Mouse (Mus musculus) cerebellum, adult 9-11 months (tissue): ENCODE measurements around the gene Stk10.

ENCODE experiments used
- DNase-seq: peaks from one replicate; pipeline ENCODE4 v3.0.0; 2022

The Stk10 gene

GRCm38 (mm10) chr11:32571103-32571502 lies 38.0 kb downstream of the Stk10 start:
- DNase-seq: no peak

GRCm38 (mm10) chr11:32573669-32574068 lies 40.6 kb downstream of the Stk10 start:
- DNase-seq: no peak

GRCm38 (mm10) chr11:32575964-32576759 lies 43.1 kb downstream of the Stk10 start:
- no peak for DNase-seq

- DNase-seq: no peak
These were observed 43.6 kb downstream of the Stk10 start for GRCm38 (mm10) chr11:32576760-32577050.

- no peak for DNase-seq
These were observed 47.3 kb downstream of the Stk10 start for GRCm38 (mm10) chr11:32580305-32580947.

DNA sequence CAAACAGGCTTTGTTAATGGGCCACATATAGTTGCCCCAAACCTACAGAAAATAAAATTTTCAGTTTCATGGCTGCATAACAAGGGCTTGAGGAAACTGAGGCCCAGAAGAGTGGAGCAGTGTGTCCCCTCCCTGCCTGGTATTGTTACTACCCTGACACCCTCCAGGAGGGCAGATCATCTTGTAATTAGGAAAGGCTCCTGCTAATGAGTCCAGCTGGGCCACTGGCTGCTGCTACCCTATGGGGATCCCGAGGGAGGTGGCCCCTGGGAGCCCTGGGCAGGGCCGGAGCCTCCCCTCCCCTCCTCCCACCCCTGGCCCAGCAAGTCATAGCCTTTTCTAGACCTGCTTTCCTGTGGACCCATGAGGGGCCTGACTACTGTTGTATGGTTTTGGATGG lies 47.9 kb downstream of the Stk10 start:
- no peak for DNase-seq

- DNase-seq: no peak
These were observed 49.7 kb downstream of the Stk10 start for GRCm38 (mm10) chr11:32582813-32583212.

GRCm38 (mm10) chr11:32585996-32586395 lies 52.9 kb downstream of the Stk10 start:
- DNase-seq: no peak

DNA sequence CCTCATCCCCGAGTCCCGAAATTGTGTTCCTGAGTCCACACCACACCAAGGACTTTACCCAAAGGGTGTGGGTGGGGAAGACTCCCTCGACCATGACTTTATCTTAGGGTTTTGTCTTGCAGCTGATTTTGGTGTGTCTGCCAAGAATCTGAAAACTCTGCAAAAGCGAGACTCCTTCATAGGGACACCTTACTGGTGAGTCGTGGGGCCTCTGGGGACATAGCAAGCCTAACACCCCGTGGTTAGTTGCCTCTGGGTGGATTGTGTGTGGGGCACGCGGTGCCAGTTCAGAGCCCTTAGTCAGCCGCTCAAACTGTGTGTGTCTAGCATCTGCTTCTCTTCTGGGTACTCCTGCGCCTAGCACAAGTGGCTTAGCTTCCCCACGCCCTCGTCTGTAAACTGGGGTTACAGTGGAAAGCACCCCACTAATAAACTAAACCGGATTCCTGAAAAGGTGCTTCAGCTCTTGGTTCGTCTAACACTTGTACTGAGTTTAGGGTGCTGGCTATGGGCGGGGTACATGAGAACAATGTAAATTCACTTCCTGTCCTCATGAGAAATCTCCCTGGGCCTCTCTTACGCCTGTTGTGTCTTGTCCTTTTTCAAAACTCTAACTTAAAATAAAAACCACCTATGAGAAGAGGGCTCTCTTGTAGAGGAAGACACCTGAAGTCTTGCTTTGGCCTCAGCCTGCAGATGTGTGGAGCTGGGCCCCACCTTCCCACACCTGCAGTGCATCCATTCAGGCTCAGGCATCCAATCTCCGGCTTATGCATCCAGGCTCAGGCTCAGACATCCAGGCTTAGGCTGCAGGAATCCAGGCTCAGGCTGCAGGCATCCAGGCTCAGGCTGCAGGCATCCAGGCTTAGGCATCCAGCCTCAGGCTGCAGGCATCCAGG lies 54.3 kb downstream of the Stk10 start:
- DNase-seq: no peak

- DNase-seq: peak; percentile 83
These were observed 55.2 kb downstream of the Stk10 start for GRCm38 (mm10) chr11:32588090-32588891.

GRCm38 (mm10) chr11:32588892-32589172 lies 55.7 kb downstream of the Stk10 start:
- no peak for DNase-seq

DNA sequence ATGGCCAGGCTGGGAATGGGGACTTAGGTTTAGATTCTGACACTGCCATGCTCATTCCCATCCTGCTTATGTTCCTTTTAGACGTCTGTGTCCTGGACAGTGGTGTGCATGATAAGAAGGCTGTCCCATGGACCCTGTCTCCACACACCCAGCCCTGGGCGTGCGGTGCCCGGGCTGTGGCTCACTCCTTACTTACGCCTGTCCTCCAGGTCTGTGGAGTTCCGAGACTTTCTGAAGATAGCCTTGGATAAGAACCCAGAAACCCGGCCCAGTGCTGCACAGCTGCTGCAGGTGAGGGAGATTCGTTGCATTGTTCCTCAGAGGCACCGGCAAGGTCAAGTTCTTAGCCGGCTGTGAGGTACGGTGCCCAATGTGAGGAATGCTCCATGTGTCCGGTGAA lies 56.1 kb downstream of the Stk10 start:
- no peak for DNase-seq

GRCm38 (mm10) chr11:32589791-32590190 lies 56.7 kb downstream of the Stk10 start:
- peak; percentile 93 for DNase-seq

DNA sequence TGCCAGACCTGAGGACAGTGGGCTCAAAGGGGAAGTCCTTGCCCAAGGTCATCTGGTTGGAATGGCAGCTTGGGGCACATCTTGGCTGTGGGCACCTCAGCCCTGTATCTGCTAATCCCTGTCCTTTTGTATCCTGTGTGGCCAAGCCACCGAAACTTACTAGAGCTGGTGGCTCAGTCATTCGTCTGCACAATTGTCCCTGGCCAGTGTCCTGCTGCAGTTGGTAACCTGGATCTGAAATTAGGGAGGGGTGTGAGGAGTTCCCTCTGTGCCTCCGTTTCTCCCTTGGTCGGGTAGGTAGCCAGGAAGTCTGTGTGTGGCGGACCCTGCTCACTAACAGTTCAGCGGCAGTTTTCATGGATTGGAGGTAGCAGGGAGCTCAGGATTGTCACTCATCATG lies 57.1 kb downstream of the Stk10 start:
- DNase-seq: peak; percentile 66

DNA sequence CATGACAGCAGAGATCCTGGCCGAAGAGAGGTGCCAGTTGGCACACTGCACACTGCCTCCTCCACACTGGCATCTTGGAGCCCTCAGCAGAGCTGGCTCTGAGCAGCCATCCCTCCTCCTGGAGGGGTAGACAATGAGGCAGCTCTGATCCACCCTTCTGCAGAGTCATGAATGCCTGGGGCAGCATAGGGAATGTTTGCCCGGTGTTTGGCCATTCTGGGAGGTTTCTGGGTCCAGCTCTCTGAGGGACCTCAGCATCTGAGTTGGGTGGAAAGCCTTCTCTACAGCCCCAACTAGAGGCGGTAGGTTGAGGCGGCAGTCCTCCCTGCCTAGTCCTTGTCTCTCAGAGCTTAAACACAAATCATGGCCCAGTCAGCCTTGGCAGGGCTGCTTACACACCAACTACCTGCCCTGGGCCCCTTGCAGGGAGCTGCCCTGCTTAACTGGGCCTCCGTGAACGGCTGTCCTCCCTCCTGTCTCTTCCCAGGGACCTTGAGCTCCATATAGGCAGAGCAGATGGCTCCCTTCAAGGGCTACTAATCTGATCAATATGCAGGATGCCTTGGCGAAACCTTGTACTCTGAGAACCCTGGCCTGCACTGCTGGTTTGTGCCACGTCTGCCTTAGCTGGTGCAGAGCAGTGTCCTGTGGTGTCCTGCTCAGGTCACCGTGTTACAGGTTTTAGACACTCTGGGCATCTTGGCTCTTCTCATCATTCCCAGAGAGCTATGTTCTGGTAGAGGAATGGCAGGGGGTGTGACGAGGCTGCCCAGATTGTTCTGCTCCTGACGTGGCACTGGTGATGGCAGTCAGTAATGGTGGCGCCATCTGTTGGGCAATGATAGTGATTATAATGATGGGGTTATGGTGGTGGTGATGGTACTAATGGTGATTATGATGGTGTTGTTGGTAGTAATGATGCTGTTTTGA lies 59.1 kb downstream of the Stk10 start:
- peak; percentile 97 for DNase-seq

- DNase-seq: peak; percentile 71
These were observed 60.0 kb downstream of the Stk10 start for GRCm38 (mm10) chr11:32593081-32593480.

DNA sequence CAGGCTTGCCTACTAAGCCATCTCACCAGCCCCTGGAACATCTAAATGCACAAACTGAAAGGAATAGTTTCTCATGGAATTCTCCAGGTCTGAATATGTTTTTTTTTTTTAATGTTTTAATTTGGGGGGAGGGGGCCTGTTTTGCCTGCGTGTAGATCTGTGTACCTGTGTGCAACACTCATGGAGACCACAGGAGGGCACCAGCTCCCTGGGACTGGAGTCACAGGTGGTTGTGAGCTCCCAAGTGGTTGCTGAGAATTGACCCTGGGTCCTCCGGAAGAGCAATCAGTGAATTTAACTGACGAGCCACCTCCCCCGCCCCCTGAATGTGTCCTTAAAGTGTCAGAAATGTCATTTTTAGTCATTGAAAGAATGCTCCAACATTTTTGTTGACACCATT lies 61.0 kb downstream of the Stk10 start:
- no peak for DNase-seq

DNA sequence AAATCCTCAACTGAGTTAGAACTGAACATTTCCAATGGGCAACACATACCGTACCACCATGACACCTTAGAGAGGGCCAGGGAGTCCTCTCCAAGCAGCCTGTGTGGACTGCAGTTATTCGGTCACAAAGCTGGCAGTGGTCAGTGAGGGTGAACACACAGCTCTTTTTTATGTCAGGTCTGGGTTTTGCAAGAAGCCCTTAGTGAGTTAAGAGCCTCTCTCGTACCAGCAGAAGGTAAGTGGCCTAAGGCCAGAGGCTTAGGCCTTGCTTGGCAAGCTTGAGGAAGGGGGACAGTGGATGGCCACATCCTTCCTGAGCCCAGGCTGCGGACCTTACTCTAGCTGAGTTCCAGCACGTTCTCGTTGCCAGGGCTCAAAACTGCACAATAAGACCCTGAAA lies 67.3 kb downstream of the Stk10 start:
- DNase-seq: no peak

DNA sequence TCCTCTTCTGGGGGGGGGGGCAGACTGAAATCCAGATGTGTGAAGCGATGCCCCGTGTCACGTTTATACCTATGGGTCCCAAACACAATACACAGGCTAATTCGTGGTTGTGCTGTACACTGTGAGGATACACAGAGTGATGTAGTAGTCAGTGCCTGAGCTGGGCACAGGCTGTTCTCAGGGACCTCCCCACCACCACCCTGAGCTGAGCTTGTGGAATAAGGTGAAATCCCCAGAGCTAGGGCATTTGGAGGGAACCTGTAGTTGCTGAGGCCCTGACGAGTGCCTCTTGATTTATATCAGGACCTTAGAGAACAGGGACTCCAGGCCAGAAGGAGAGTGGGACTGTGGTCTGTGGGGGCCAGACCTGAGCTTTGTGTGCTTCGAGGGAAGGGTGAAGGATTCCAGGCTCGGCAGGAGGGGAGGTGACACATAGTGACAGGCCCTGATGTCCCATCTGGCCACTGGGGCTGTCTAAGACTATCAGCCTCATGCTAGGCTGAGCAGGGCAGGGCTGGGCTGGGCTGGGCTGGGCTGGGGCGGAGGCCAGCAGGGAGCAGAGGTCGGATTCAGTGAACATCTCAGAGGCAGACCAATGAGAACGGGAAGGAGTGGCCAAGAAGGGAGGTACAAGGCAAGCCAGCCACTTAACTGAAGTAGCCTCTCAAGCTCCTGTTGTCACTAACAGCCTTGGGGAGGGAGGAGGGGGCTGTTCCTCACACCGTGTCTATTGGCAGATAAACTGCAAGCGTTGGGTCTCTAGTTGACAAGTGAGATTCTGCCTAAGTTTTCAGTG lies 68.6 kb downstream of the Stk10 start:
- peak; percentile 60 for DNase-seq

DNA sequence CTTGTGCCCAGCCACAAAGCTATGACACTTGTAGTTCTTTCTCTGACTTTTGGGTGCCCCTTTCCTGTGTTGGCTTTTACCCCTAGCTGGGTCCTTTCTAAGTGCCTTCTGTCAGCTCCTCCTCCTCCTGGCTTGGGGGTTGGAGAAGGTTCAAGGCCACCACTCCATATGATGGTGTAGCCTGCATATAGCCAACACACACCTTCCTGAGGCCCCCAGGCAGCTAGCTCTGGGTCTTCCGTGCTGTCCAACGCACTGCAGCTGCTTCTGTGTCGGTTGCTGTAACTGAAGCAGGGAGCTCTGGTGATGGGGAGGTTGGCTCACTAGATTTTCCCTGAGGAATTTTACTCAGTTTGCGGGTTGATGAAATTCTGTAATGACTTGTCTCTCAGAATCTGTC lies 71.6 kb downstream of the Stk10 start:
- DNase-seq: peak; percentile 44
